Mouse (Mus musculus): ENCODE measurements around the gene Krt5. TPM values are rescaled to one million over a fixed set of nuclear protein-coding genes. Genes with fewer than 3 reads are reported as not detected.

The Krt5 gene
- total and polyA plus RNA-seq, 3 experiments: not detected

DNA sequence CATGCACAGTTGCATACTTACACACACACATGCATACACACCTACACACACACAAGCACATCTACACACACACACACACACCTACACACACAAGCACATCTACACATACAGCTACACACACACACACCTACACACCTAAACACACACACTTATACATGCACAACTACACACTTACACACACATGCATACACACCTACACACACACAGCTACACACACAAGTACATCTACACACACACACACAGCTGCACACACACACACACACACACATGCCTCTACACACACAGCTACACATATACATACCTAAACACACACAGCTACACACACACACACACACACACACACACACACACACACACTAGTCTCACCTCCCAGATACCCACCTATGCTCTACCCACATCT, 18.0 kb upstream of the Krt5 start:
- no peak overlapping the region for H3K4me2 ChIP-seq (ENCODE audit: insufficient read depth, low read depth, poor library complexity, severe bottlenecking)
- H3K27ac ChIP-seq (ENCODE audit: insufficient read depth, low read depth): no peak overlapping the region
- in situ Hi-C loops (cut with MboI; ENCODE audit: low pct_ligation_motif_present, low pct_unique_long_range_greater_than_20kb, low sequenced_read_pairs) (no loop called here), dilution Hi-C loops (cut with MboI; ENCODE audit: extremely low pct_ligation_motif_present, extremely low pct_unique_long_range_greater_than_20kb, low sequenced_read_pairs) (no loop called here)
- DNase-seq (ENCODE audit: extremely low read depth): no peak
- H3K4me3 ChIP-seq (replicated peaks in 1 of 3; ENCODE audit: low read depth in 2 of 3, low read length in 2 of 3, poor library complexity in 1 of 3): no peak overlapping the region
- no peak for TF ChIP-seq POLR2AphosphoS2 (IDR thresholded peaks at IDR 0.05; ENCODE audit: low read depth, low read length)
- no peak for TF ChIP-seq TBP (conservative IDR thresholded peaks at IDR 0.05; ENCODE audit: low read depth, low read length)
- no peak for TF ChIP-seq RCOR1 (conservative IDR thresholded peaks at IDR 0.05; ENCODE audit: low read depth, low read length)
- no peak for TF ChIP-seq MAZ (IDR thresholded peaks at IDR 0.05; ENCODE audit: low read depth, low read length)
- no peak for TF ChIP-seq KAT2A (IDR thresholded peaks at IDR 0.05; ENCODE audit: insufficient replicate concordance, low read length)
- no peak for TF ChIP-seq UBTF (IDR thresholded peaks at IDR 0.05; ENCODE audit: low read depth, low read length)
- TF ChIP-seq MXI1 (IDR thresholded peaks at IDR 0.05; ENCODE audit: low read depth, low read length): no peak
- no peak for TF ChIP-seq USF2 (conservative IDR thresholded peaks at IDR 0.05; ENCODE audit: low read depth, low read length)
- TF ChIP-seq HCFC1 (IDR thresholded peaks at IDR 0.05; ENCODE audit: low read depth, low read length): no peak
- peaks cover 91% of the 10 kb centered on the region for H3K27me3 ChIP-seq (replicated peaks)
- no peak overlapping the region for H3K9ac ChIP-seq (ENCODE audit: insufficient read depth, low read depth)
- no peaks in the 10 kb centered on the region for H3K4me1 ChIP-seq (ENCODE audit: control insufficient read depth in 1 of 2, insufficient read depth in 2 of 2)
- no peaks in the 10 kb centered on the region for H3K79me2 ChIP-seq (replicated peaks; ENCODE audit: control insufficient read depth, extremely low read depth, insufficient read depth, poor library complexity, severe bottlenecking)
- no peaks in the 10 kb centered on the region for H3K9me3 ChIP-seq (replicated peaks; ENCODE audit: low read length)
- H3K36me3 ChIP-seq (replicated peaks in 1 of 2; ENCODE audit: control insufficient read depth in 1 of 2, insufficient read depth in 1 of 2, low read length in 1 of 2): no peaks in the 10 kb centered on the region

DNA sequence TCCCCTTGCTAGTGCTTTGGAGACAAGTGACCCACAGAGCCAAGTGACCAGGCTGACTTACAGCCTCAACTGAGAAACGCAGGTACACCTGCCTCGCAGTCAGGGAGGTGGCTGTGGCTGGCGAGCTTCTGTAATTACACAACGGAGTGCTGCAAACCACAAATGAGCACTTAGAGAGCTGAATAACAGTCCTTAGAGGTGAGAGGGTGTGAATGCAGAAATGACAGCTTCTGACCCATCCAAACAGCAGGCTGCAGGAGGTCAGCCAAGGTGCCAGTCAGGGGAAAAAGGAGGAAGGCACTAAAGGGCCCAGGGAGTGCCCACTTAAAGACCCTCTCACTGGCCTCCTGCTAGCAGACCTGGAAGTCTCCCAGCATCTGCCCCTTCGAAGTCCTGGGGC, 12.0 kb upstream of the Krt5 start:
- Histone ChIP-seq H3K27ac (ENCODE audit: insufficient read depth, low read depth) (no peak overlapping the region), H3K4me2 (ENCODE audit: insufficient read depth, low read depth, poor library complexity, severe bottlenecking) (no peak overlapping the region), H3K4me1 (ENCODE audit: control insufficient read depth in 1 of 2, insufficient read depth in 2 of 2) (no peaks in the 10 kb centered on the region), H3K9ac (ENCODE audit: insufficient read depth, low read depth) (no peak overlapping the region), H3K27me3 (replicated peaks) (peaks cover 94% of the 10 kb centered on the region), H3K36me3 (replicated peaks in 1 of 2; ENCODE audit: control insufficient read depth in 1 of 2, insufficient read depth in 1 of 2, low read length in 1 of 2) (no peaks in the 10 kb centered on the region), H3K4me3 (replicated peaks in 1 of 3; ENCODE audit: low read depth in 2 of 3, low read length in 2 of 3, poor library complexity in 1 of 3) (no peak overlapping the region), H3K9me3 (replicated peaks; ENCODE audit: low read length) (no peaks in the 10 kb centered on the region), H3K79me2 (replicated peaks; ENCODE audit: control insufficient read depth, extremely low read depth, insufficient read depth, poor library complexity, severe bottlenecking) (no peaks in the 10 kb centered on the region)
- DNase-seq (ENCODE audit: extremely low read depth): no peak
- in situ Hi-C loops (cut with MboI; ENCODE audit: low pct_ligation_motif_present, low pct_unique_long_range_greater_than_20kb, low sequenced_read_pairs) (no loop called here), dilution Hi-C loops (cut with MboI; ENCODE audit: extremely low pct_ligation_motif_present, extremely low pct_unique_long_range_greater_than_20kb, low sequenced_read_pairs) (no loop called here)
- no peak for TF ChIP-seq ZNF384 (IDR thresholded peaks at IDR 0.05; ENCODE audit: low read depth, low read length)
- no peak for TF ChIP-seq USF2 (conservative IDR thresholded peaks at IDR 0.05; ENCODE audit: low read depth, low read length)
- TF ChIP-seq ZMIZ1 (IDR thresholded peaks at IDR 0.05; ENCODE audit: low read depth, low read length): no peak
- TF ChIP-seq POLR2A (IDR thresholded peaks at IDR 0.05; ENCODE audit: low read depth, low read length): no peak
- no peak for TF ChIP-seq TBP (conservative IDR thresholded peaks at IDR 0.05; ENCODE audit: low read depth, low read length)
- no peak for TF ChIP-seq SIN3A (IDR thresholded peaks at IDR 0.05; ENCODE audit: low read length)
- TF ChIP-seq PAX5 (IDR thresholded peaks at IDR 0.05; ENCODE audit: low read length): no peak
- TF ChIP-seq MYC (IDR thresholded peaks at IDR 0.05; ENCODE audit: low read depth, low read length): no peak
- TF ChIP-seq MXI1 (IDR thresholded peaks at IDR 0.05; ENCODE audit: low read depth, low read length): no peak
- no peak for TF ChIP-seq ETS1 (conservative IDR thresholded peaks at IDR 0.05; ENCODE audit: low read depth, low read length)
- no peak for TF ChIP-seq MAFK (IDR thresholded peaks at IDR 0.05; ENCODE audit: insufficient replicate concordance, low read length)
- no peak for TF ChIP-seq USF1 (IDR thresholded peaks at IDR 0.05; ENCODE audit: low read depth, low read length)
- no peak for TF ChIP-seq CTCF (conservative IDR thresholded peaks at IDR 0.05 in 1 of 2, IDR thresholded peaks at IDR 0.05 in 1 of 2; ENCODE audit: low read depth in 2 of 2, low read length in 2 of 2)
- TF ChIP-seq SMC3 (IDR thresholded peaks at IDR 0.05; ENCODE audit: low read depth, low read length): no peak
- no peak for TF ChIP-seq ZC3H11A (IDR thresholded peaks at IDR 0.05; ENCODE audit: low read depth, low read length)
- TF ChIP-seq ZKSCAN1 (IDR thresholded peaks at IDR 0.05; ENCODE audit: borderline replicate concordance, low read depth, low read length): no peak
- TF ChIP-seq UBTF (IDR thresholded peaks at IDR 0.05; ENCODE audit: low read depth, low read length): no peak
- no peak for TF ChIP-seq ELF1 (IDR thresholded peaks at IDR 0.05; ENCODE audit: low read depth, low read length)
- TF ChIP-seq JUN (IDR thresholded peaks at IDR 0.05; ENCODE audit: insufficient read depth, low read depth, low read length): no peak
- no peak for TF ChIP-seq E2F4 (IDR thresholded peaks at IDR 0.05; ENCODE audit: insufficient replicate concordance, low read depth, low read length)

All from CH12.LX (cell line).